Mouse (Mus musculus) gonadal fat pad, adult 2 months (tissue): Measurements from ENCODE around the gene Abhd6. TPM values are rescaled to one million over a fixed set of nuclear protein-coding genes. Genes with fewer than 3 reads are reported as not detected.

Experiments
- DNase-seq: peaks from one replicate; pipeline ENCODE4 v3.0.0-alpha.2; 2012; ENCODE audit warnings: low read depth
- polyA plus RNA-seq: library from polyadenylated mRNA; depleted of rRNA; stranded (reverse); fragments of >200 nt; gene quantifications from 2 replicates; pipeline ENCODE4 v1.2.3, GENCODE M21; 2012; rRNA removed

The Abhd6 gene
- 15.3 and 17.2 TPM in 2 replicates for polyA plus RNA-seq

DNA sequence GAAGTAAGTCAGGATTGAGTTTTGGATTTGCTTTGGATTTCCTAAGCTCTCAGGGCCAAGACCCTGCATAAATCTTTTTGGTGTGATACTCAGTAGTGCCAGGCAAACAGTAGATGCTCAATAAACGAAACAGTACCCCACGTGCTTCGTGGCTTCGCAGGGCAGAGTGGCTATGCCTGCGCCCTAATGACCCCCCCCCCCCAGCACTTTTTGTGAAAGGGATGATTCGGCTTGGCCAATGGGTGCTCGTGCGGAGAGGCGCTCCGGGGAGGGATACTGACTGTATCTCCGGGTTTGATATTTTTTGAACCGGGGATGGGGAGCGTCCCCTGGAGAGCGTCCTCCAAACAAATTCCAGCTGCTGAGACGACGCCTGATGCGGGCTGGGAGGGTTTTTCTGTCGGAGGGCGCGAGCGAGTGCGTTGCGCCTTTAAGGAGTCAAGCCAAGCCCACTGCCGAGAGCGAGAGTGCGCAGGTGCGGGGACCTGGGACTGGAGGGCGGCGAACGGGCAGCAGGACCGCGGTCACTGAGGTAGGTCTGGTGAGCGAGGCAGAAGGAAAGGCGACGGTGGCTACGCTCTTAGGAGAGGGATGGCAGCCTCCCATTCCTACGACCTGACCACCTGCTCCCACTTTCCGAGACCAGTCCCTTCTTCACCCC lies at the start of gene Abhd6:
Gene Abhd6, plus strand, starts transcription at position 471 of the 661 bp plus-strand sequence.
- DNase-seq = no peak

DNA sequence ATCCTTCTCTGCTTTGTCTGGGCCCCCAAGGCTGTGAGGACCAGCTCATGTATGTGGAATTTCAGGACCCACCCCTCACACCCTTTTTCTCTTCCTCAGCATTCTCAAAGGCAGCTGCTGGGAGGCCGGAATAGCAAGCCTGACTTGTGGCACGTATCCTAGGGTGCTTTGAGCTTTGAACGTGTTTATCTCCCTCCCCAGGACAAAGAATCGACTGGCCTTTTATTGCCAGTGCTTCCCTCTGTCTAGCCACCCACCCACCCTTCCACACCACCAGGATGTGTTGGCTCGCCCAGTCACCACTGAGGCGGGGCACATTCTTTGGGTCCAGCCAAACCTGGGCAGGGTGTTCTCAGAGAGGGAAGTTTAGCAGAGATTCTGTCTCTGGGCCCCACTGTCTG lies 48.6 kb upstream of the Abhd6 start:
- no peak for DNase-seq

DNA sequence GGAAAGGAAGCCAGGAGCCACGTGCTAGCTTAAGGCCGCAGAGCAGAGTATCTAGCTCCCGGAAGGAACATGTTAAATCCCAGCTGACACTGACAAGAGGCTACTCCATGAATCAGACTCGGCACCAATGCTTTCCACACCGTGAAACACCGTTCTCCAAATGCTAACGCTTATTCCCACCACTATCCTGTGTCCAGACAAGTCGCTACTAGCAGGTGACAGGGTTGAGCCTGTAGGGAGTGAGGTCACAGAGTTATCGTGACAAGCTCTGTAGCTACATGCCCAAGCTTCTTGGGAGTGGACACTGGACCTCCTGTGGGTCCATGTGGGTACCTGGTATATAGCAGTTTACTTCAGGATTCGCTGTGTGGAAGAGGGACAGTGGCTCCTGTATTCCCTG lies 46.3 kb upstream of the Abhd6 start:
- no peak for DNase-seq

DNA sequence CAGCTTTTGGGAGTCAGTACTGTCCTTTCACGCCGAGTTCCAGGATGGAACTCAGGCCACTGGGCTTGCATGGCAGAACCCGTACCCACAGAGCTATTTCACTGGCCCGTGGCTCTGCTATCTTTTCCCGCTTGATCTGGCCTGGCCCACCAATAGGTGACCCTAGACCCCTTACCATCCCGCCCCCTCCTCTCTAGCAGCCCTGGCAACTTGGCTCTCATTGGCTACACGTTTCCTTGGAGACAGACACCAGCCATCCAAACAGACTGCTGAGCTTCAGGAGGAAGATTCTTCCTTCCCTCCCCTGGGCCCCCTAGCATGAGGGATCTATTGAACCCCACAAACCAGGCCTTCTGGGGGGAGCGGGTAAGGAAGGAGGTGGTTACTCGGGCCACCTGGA lies 45.7 kb upstream of the Abhd6 start, which contains the start of gene Gm45521:
Gene Gm45521, plus strand, starts transcription at position 240 of the 400 bp plus-strand sequence.
- DNase-seq = no peak

DNA sequence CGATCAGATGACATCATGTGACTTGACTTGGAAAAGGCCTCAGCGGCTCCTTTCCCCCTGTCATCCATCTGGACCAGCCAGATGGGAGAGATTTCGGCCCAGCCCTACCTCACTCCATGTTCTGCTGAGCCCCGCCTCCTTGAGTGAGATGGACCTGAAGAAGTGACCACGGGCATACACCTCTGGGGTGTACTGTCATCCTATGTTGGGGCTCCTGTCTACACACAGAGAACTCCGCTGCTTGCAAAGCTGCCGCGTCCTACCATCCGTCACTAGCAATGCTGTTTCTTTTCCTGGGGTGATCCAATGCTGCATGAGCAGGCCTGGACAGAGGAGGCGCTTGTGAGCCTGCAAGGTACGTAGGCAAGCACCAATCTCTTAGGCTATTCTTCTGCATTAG lies 42.1 kb upstream of the Abhd6 start:
- no peak for DNase-seq

DNA sequence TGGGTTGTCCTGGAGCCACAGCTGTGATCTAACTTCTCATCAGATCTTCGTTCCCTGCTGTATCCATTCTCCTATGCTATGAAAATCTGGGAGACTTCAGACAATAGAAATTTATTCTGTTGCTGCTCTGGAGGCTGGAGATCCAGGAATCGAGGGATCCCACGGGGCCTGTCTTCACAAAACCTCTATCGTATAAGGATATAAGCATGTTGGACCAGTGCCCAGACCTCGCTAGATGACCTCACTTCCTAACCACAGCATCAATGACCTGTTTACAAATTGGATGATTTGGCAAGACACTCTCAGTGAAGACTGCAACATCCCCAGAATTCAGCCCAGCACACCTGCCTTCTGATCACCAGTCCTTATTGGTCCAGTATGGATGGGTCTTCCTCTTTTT lies 41.0 kb upstream of the Abhd6 start:
- DNase-seq = peak; percentile 22

DNA sequence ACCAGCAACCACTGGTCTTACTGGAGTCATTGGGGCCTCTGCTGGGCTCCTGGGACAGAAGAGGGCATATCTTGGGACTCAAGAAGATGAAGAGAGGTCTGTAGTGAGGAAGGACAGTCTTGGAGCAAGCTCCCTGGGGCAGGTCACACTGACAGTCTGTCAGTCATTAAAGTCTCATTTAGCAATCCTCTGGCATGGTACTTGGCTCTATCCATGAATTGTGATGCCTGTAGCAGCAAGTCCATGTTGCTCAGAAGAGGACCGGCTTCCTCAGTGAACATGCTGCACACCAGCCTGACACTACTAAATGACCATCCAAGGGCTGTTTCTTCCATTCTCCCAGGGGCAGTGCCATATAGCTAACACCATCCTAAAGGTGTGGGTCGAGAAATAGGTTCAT lies 40.1 kb upstream of the Abhd6 start:
- peak; percentile 52 for DNase-seq

DNA sequence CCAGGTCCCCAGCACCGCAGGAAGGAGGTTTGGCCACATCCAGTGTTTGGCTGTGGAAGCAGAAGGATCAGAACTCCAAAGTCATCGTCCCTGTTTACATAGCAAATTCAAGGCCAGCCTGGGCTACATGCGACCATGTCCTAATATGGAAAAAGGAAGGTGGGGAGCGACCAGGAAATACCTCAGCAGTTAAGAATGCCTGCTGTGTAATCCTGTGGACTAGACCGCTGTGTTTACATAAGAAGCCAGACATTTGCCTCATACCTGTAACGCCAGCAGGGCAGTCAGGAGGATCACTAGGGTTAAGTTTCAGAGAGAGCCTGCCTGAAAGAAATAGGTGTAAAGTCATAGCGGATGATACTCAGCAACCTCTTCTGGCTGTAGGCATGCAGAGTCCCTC lies 39.5 kb upstream of the Abhd6 start:
- no peak for DNase-seq

DNA sequence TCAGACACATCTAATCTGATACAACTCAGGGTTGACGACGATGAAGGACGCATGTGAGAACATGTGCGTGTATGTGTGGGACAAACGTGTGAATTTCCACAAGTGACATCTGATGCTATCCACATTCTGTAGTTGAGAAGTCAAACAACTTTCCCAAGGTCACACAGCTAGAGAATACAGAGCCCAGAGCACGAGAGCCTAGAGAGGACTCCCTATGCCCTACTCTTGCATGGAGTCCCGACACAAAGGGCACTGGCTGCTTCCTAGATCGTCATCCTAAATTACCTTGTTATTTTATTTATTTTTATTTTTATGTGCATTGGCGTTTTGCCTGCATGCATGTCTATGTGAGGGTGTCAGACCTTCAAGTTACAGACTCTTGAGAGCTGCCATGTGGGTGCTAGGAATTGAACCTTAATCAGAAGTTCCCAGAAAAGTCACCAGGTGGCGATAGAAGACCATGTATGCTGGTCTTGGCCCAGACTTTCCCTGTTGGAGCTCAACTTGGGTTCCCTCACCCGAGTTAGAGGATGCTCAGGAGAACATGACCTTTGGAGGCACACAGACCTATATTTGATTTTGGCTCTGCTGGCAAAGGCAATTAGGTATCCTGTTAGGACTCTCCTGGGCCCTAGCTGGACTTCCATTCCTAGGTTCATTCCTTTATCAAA lies 38.3 kb upstream of the Abhd6 start:
- peak; percentile 26 for DNase-seq

DNA sequence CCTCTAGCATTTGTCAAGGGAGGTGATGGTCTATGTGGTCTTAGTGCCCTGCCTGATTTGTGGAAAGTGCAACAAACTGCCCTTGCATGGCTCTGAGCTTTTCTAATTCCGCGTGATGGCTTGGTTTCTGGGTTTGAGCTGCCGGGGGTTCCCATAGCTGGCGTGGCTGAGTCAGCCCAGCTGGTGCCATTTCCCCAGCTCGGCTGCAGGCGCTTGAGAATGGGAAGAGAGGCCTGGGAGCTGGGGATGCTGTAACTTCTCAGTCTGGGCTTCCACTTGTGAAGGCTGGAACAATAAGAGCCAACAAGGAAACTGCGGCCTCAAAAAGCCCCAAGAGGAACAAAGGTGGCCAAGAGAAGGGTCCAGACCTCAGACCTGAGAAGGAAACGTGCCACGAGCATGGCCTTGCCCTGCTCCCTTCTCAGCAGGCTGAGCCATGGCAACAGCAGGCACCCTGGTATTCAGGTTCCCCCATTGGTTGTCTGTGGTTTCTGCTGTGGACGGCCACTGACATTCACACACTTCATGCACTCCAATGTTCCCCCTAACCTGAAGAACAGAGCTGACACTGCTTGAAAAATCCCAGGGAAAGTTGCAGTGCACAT lies 30.7 kb upstream of the Abhd6 start:
- DNase-seq = no peak

DNA sequence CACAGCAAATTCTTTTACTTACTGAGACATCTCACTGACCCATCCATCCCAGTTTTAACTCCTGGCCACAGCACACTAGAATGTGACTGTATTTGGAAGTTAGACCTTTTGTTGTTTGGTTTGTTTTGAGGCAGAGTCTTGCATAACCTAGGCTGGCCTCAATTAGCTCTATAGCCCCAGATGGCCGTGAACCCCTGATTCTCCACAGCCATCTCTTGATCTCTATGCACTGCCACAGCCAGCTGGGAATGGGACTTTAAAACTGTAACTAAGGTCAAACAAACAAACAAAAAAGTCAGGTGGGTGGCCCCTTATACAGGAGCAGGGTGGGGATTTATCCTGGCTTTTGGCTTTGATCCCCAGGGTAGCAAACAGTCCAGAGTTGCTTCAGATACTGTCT lies 28.1 kb upstream of the Abhd6 start:
- DNase-seq = no peak

DNA sequence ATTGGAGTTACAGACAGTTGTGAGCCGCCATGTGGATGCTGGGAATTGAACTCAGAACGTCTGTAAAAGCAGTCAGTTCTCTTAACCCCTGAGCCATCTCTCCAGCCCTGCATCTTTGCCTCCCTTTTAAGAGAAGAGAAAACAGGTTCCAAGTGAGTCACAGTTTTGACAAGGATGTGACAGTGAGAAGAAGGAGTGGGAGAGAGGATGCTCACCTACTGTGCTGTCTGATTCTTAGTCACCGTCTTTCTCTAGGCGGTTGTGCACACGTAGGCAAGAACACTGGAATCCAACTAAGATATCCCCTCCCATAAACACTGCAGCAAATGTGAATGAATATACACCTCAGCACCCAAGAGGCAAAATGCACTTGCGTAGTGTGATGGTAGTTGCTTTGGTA lies 27.5 kb upstream of the Abhd6 start:
- no peak for DNase-seq

DNA sequence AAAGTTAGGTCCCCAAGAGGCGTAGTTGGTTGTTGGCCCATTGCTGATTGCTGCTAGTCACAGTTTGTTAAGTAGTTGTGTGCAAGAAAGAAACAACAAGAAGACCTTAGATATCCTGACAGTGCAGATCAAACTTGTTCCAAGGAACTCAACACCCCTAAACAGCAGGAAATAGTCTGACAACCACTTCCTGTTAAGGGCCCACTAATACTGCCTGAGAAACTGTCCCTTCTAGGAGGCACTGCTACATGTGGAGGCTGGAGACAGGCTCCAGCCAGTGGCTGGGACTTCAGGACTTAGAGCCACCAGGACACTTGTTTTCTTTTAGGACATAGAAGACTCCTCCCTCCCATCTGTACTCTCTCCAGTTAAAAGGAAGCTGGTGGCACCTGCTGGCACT lies 25.2 kb upstream of the Abhd6 start:
- DNase-seq = no peak

DNA sequence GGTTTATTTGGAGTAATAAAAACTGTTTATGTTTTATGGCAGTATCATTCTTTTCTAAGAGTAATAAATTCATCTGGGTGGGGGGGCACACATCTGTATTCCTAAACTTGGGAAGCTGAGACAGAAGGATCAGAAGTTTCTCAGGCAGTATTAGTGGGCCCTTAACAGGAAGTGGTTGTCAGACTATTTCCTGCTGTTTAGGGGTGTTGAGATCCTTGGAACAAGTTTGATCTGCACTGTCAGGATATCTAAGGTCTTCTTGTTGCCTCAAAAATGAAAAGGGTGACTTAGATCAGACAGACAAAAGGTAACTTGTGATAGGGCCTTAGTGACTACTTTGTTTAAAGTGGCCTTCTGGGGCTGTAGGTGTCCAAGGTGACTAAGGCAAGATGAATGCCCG lies 24.5 kb upstream of the Abhd6 start:
- DNase-seq = no peak

DNA sequence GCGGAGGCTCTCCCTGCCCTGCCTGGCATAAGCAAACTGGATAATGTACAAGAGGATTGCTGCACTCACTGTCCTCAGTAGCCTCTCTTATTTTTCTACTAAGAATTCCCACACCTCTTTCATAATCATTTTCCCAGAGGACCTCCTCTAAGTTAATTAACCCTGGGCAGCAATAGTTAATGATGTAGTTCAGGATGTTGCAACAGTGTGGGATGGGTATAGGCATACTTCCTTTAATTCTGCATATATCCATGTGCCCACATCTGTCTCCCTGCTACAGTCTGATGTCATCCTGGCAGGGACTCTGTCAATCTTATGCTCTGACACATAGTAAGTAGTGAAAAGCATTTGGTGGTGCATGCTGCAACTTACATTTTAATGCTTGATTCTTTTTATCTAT lies 21.5 kb upstream of the Abhd6 start:
- DNase-seq = peak; percentile 85

DNA sequence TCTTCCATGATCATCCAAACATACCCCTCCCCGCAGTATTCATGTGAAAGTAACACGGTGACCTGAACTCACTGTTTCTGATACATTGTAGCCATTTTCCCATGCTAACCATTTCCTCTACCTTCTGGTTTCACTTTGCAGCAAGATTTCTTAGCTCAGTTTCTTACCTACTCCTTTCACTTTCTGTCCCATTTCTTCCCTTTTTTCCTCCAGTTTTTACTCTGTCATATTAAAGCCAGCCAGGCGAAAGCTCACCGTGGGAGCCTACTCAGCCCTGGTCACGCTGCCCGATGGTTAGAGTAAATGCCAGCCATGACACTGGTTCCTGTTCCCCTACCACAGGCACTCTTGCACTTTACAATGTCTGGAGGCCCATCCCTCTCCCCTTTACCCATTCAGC lies 15.8 kb upstream of the Abhd6 start:
- no peak for DNase-seq

DNA sequence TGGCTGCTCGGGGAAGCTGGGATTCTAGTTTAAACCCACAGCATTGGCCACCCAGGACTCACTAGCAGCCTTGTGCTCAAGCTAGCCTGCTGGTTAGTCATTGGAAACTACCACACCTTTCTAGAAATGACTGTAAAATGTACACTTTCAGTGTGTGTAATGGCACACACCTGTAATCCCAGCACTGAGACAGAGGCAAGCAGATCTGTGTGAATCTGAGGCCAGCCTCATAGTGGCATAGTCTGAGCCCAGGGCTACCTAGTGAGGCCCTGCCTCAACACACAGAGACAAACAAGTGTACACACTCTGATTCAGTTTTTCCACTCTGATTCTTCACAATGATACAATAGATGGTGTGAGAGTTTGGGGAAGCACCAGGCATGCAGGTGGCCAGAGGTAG lies 13.3 kb upstream of the Abhd6 start:
- no peak for DNase-seq

DNA sequence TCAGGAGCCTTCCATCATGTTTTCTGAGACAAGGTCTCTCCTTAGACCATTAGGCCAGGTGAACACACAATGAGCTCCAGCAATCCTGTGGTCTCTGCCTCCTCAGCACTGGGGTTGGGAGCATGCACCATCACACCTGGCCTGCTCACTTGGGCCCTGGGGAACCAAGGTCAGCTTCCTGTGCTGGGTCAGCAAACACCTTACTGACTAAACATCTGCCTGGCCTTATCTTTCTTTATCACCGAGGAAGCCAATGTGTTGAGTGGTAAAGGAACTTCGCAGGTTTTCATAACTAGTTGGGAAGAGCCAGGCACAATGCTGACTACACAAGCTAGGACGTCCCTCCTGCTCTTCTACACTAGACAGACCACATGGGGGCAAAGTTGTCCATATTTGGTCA lies 12.7 kb upstream of the Abhd6 start:
- no peak for DNase-seq

DNA sequence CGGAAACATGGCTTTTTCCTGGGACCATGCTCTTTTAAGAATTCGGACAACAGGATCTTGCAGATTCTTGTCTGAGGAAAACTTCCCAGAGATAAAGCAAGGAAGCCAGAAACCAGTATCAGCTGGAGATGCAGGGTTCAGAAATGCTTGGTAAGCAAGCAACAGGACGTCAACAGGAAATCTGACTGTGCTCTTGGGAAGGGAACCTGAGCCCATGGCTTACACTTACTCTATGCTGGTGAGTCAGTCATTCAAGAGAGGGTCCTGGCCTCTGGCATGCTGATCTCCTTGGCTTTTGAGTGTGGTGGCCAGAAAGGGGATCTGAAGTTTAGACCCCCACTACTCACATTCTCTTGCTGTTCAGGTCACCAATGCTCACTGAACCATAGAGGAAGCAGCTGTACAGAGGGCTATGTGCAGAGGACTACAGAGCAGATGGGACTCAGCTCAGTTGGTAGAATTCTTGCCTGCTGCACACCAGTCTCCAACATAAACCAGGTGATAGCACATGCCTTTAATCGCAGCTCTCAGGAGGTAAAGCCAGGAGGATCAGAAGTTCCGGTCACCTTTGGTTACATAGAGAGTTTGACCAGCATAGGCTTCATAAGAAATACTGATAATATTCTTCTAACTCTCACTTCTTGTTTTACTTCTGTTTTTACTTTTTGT lies 11.5 kb upstream of the Abhd6 start:
- no peak for DNase-seq

DNA sequence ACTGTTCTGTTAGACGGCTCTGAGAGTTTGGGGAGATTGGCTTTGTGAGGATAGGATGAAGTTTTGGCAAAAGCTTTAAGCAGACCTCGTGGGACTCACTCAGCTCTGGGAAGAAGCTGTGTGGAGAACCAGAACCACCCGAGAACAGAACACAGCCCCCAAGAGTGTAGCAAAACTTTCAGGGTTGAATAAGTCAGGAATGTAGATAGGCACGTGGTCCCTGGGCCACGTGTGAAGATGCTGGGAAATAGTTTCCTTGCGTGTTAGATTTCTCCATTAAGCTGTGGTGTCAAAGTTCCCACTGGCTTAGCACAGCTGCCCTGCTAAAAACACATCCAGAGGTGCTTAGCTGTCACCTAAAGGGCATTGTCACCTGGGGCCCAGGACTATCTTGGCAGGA lies 10.5 kb upstream of the Abhd6 start:
- no peak for DNase-seq

DNA sequence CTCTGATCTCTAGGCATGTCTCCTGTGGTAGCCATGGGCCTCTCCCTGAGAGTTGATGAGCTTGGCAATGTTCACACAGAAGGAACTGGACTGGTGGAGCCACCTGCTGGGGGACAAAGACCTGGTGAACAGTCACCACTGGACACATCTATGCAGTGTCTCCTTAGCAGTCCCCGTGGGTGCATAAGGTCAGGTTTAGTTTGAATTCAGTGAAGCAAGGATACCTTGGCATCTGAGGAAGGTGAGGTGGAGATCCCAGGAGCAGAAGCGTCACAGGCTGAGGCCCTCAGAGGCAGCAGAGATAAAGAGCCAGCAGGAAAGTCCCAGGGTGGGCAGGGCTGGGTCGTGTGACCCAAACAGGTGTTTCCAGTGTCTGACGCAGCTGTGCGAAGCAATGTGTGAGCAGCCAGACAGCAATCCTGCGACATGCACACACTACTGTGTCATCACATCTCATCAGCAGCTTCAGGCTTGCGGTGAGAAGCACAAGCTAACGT lies 8.4 kb upstream of the Abhd6 start, which contains the start of gene Dnase1l3:
Gene Dnase1l3, minus strand, starts transcription at position 303 of the 497 bp plus-strand sequence.
- DNase-seq = no peak

DNA sequence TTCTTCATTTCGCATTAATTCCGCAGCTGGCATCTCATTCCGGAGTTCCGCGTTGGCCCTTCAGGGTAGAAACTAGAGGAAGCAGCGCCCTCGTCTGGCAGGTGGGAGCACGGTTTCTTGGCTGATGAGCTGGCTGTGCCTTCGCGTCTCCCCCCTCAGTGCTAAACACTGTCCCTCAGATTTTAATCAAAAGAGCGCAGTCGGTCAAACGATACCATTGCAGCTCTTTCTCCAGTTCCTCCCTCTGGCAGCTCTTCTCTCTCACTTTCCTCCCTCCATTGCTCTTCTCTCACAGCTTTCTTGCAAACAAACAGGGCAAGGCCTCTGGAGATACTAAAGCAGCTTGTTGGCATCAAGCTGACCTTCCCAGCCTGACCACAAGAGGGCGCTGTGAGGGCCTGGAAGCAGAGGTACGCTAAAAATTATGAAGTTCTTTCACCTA lies 5.4 kb upstream of the Abhd6 start:
- no peak for DNase-seq
